Mouse (Mus musculus) heart, postnatal 10 days (tissue): ENCODE measurements at regions not wholly inside any gene's neighbourhood (a gene's known extent, or its start where the extent isn't known, plus 50 kb on each side); places are given as distances from the start of the nearest gene placed in this dataset.

Experiments
- DNase-seq, 2 experiments: peaks; one replicate each; pipeline ENCODE4 v3.0.0; 2021
- intact Hi-C: fragments of 180-260 bp; cut with DNase I; formaldehyde crosslinking; loops from one replicate; pipeline ENCODE4 v1.15.1; 2025

GRCm38 (mm10) chr10:111558675-111559340 is 52.7 kb downstream of the Phlda1 start:
- intact Hi-C loops = no loop called here
- DNase-seq = peak; percentile 53 to 66

DNA sequence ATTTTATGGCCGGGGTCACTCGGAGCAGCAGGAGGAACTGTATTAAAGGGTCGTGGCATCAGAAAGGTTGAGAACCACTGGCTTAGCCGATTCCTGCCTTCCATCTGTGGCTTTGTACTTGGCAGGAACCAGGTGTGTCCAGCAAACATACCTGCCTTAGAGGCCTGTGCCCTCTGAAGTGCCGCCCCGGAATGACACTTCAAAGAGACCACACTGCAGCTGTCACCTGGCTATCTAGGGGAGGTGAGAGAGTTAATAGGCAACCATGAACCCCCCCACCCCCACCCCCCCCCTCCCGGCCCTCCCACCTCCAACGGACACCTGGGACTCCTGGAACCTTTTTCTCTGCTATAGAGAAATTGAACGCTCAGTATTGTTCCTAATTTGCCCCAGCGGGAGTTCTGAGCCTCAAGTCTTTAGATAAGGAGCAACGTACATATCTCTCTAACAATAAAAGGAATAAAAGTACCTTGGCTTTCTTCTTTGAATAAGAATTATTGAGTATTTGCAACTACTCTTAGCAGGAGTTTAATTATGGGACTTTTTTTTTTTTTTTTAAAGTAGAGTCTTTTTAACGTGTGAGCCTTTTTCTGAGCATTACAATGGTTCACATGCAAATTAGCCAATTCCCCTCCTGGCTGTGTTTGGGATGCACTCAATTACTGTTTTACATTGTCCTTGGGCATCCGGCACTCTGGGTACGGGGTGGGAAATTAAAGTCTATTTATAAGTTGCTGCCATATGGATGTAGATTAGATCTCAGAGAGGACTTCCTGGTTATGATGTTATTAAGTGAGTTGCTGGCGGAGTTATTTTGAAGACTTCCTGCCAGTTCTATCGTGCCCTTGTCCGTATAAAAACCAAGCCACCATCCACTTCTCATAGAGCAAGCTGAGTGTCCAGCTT is 53.5 kb downstream of the Phlda1 start:
- intact Hi-C loops = no loop called here
- no peak for DNase-seq

GRCm38 (mm10) chr10:111562628-111563027 is 56.5 kb downstream of the Phlda1 start:
- intact Hi-C loops = no loop called here
- DNase-seq = no peak

DNA sequence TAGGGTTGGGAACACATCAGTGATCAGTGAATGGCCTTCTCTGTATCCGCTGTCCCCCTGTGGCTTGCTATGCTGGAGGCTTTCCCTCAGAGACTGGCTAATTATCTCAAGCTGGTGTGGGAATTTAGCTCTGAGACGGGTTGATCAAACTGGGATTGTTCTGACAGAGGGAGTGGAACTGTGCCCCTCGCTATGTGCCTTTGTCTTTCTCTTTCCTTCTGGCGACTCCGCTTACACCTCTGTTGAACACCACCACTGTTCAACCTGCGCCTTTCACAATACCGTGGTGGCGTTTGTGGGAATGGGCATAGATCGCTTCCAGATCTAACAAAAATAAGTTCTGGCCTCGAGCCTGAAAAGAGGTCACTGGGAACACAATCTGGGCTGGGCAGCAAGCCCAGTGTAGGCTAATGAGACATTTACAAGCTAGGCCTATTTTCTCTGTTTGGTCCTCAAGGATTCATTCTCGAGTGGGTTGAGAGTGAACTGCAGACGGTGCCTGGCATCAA is 60.8 kb downstream of the Phlda1 start:
- intact Hi-C loops = no loop called here
- DNase-seq = peak; percentile 68 to 69

DNA sequence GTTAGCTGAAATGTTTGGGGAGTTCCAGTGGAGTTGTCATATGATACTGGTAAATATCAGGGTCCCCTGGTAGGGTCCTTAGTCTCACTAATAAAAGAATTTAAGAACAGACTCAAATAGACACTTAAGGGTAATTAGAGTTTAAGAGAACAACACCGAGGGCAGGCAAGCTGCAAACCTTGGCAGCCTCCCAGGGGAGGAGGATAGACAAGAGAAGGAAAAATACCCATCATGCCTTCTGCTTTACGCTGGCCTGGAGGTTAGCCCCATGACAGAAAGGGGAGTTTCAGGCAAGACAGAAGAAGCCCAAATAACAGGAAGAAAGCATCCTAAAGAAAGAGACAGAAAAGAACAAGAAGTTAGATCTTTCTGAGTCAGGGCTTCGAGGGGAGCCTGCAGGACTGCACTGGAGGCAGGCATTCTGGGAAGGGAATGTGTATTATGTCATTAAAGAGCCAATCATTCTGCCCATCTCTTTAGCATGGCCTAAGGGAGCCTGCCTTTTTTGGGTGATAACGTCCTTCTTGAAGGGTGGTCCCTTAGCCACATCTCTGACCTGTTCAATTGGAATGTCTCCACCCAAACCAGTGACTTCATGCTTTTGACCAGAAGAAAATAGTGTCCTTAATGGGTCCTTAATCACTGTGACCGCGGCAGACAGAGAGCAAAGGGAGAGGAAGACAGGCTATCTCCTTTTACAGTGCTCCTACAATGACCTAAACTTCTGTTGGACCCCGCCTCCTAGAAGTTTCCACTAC is 64.6 kb downstream of the Phlda1 start:
- intact Hi-C loops = no loop called here
- DNase-seq = no peak

- DNase-seq = no peak
- intact Hi-C loops = loop anchor here (2.0 kb wide), 1 partner anchor 53 kb away; no protein-coding TSS in a partner anchor
These were observed 68.1 kb downstream of the Phlda1 start for GRCm38 (mm10) chr10:111574231-111574630.

- intact Hi-C loops = loop anchor here (2.0 kb wide), 1 partner anchor 54 kb away; no protein-coding TSS in a partner anchor
- no peak for DNase-seq
These were observed 68.7 kb downstream of the Phlda1 start for GRCm38 (mm10) chr10:111574812-111575211.

DNA sequence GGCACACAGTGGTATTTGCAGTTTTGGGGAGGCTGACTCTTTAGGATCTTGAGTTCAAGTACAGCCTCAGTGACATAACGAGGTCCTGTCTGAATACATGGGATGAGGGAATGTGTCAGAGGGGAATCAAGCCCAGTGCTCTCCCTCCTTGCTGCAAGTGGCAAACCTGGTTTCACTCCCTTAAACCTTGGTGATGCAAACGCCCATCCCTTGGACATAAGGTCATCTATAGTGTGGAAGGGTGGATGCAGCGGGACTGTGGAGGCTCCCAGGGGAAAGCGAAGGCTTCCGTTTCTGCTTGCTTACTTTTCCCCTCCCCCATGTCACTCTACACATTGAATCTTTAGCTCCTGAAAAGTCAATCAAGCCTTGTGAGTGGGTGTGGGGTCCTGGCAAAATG is 69.2 kb downstream of the Phlda1 start:
- intact Hi-C loops = loop anchor here (2.0 kb wide), 1 partner anchor 54 kb away; no protein-coding TSS in a partner anchor
- no peak for DNase-seq

DNA sequence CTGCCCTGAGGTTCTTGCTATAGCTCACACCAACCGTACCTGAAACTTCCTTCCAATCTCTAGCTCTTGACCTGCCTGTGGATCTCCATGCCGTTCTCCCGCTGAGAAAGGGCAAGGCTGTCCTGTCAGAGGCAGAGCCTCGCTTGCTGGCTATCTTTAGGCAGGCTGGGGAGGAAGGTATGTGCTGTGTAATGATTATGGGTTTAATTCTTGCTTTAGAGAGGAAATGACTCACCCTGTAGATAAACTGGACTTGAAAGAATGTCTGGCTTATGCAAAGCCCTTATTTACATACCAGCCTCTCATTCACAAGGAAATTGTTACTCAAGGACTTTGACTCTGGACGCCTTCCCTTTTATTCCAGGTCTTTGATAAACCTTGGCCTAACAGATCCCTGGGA is 69.8 kb downstream of the Phlda1 start:
- intact Hi-C loops = loop anchor here (2.0 kb wide), 1 partner anchor 55 kb away; no protein-coding TSS in a partner anchor
- DNase-seq = peak; percentile 49 to 57

DNA sequence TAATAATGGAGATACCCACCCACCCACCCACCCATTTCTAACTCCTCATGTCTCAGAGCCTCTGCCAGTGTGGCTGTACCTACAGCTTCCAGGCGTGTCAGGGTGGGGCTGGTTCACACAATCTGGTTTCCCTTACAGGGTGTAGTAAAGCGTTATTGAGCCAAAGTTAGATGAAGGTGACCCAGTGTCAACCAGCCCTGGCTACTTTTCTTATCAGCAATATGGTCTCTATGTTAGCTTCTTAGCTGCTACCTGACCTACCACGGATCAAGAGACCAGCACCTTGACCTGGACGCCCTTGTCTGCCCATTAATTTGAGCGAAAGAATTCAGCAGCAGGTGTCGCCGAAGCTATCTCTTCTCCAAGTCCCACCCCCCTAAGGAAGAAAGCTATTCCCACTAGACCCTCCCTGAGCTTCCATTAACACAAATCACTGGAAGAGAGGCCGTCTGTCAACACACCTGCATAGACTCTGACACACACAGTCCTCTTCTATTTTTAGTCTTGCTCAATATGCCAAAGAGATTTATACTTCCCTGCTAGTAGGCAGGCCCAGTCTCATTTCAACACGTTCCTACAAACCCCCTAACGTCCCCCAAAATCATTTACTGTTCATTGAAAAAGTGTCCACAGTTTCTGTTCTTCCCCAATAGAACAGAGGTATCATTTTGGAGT is 70.4 kb downstream of the Phlda1 start:
- intact Hi-C loops = no loop called here
- peak; percentile 34 to 52 for DNase-seq

GRCm38 (mm10) chr10:111578536-111578935 is 72.5 kb downstream of the Phlda1 start:
- intact Hi-C loops = no loop called here
- DNase-seq = no peak

DNA sequence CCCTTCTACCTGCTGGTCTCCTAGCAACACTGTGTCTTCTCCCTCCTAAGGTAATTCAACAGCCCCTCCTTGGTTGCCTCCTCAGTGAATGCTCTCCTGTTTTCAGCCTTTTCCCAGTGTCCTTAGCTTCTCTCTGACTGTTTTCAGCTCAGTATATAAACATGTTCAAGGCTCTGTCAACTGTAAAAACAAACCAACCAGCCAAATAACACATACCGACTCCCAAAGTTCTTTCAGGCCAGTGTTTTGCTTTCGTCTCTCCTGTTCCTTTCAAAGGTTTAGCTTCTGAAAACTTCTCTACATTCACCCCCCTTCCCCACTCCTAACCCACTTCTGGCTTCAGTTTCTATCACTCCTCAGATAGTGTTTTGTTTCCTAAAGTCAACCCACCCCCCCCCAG is 73.4 kb downstream of the Phlda1 start:
- intact Hi-C loops = no loop called here
- DNase-seq = no peak

- intact Hi-C loops = loop anchor here (5.0 kb wide), 1 partner anchor 33 kb away; no protein-coding TSS in a partner anchor
- DNase-seq = no peak
These were observed 74.5 kb downstream of the Phlda1 start for GRCm38 (mm10) chr10:111580401-111581100.

GRCm38 (mm10) chr10:111581847-111582246 is 75.8 kb downstream of the Phlda1 start:
- intact Hi-C loops = loop anchor here (2.0 to 5.0 kb wide), 2 partner anchors 35 to 75 kb away; partner anchors contain the start of gene Phlda1

GRCm38 (mm10) chr10:111582321-111583123 is 76.4 kb downstream of the Phlda1 start:
- intact Hi-C loops = loop anchor here (2.0 to 5.0 kb wide), 2 partner anchors 35 to 76 kb away; partner anchors contain the start of gene Phlda1
- peak; percentile 72 to 80 for DNase-seq

More at GRCm38 (mm10) chr10:111581847-111582246, 75.8 kb downstream of the Phlda1 start:
- no peak for DNase-seq

- intact Hi-C loops = loop anchor here (2.0 to 5.0 kb wide), 2 partner anchors 36 to 76 kb away; partner anchors contain the start of gene Phlda1
- peak; percentile 66 to 74 for DNase-seq
These were observed 77.1 kb downstream of the Phlda1 start for GRCm38 (mm10) chr10:111583124-111583743.

DNA sequence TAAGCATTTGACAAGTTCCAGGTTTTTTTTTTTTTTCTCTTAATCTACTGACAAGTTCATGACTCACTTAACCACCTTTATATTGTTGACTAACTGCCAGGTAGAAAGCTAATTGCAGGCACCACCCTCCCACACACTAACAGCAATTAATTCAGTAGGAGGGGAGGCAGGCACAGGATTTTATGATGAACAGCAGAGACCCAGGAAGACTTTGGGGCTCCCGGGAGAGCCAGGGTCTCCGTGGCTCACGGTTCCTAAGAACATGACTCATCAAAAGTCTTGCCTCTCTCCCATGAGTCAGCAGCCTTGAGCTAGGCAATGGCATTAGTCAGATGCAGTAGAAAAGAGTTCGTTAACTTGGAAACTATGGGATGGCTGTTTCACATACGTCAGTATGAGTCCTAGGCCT is 77.7 kb downstream of the Phlda1 start:
- intact Hi-C loops = loop anchor here (2.0 to 5.0 kb wide), 2 partner anchors 36 to 77 kb away; partner anchors contain the start of gene Phlda1
- DNase-seq = no peak
